Mouse (Mus musculus): ENCODE results near the gene Sept9.

Sept9 gene

DNA sequence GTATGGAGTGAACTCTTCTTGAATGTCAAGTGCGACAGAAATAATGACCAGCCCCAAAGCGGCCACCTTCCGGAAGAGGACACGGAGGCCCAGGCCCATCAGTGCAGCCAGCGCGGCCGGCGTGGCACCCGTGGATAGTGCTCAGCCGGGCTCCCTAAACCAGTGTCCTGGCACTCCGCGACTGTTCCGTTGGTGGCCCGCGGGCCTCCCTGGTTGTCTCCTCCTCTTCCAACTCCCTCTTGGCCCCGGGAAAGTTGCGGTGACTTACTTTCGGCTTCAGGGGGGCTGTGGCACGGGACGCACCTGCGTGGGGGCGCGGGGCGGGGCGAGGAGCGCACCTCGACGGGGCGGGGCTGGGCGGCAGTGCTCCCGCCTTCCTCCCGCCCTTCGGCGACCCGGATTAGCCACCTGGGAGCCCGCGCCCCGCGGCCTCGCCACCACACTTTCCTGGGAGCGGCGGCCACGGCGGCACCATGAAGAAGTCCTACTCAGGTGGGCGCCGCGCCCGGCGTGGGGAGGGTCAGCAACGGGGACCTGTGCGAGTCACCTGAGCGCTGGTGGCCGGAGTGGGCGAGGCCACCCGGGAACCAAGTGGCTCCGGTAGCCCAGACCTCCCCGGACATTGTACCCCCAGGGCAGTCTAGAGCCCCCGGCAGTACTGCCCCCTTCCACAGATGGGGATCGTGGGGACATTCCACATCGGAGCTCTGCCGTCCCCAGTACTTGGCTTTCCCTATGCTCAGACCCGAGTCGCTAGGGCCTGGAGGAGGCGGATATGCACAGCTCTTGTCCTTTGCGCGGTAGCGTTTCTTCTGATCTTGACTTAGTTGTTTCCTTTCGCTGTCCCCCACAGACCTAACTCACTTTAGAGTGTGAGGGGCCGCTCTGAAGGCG is at the start of gene Sept9:
Gene Sept9 (plus strand): TSS at position 380 of the 894 bp plus-strand sequence.
- peak; percentile 22 to 66 for DNase-seq (ENCODE audit: inconsistent age in 2 of 2, low spot score in 1 of 2)

DNA sequence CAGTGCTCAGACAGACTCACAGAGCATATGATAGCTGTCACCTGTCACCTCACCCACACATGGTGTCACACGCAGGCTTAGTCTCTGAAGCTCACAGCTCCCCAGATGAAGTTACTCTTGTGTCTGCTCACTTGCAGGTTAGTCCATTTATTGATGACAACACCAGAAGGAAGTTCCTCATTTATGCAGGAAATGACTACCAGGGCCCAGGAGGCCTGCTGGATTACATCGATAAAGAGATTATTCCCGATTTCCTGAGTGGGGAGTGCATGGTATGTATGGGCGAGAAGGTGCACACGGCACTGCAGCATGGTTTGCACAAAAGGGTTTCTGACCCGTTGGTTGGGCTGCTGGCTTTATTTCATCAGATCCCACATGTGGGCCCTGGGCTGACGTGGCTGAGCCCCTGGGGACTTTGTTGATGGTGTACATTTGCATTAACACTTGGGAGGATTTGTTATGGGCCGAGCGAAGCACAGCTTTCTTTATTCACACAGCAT is 48.9 kb upstream of the Sept9 start:
- no peak for DNase-seq (ENCODE audit: inconsistent age in 2 of 2, low spot score in 1 of 2)

DNA sequence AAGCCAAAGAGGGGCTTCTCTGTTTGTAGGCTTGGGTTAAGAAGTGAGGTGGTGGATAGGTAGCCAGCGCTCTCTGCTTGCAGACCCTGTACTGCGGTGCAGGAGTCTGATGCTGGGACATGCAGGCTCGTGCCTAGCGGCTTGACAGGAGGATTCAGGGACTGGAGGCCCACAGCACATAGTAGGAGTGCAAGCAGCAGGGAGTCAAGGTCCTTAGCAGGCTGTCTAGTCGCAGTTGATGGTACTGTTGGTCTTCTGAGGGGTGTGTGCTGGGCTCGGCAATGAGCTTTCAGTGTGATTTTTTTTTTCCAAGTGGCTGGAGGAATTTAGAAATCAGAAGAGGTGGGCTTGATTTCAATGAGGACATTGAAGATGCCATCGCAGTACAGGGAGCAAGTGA is 48.0 kb upstream of the Sept9 start:
- no peak for DNase-seq (ENCODE audit: inconsistent age in 2 of 2, low spot score in 1 of 2)

DNA sequence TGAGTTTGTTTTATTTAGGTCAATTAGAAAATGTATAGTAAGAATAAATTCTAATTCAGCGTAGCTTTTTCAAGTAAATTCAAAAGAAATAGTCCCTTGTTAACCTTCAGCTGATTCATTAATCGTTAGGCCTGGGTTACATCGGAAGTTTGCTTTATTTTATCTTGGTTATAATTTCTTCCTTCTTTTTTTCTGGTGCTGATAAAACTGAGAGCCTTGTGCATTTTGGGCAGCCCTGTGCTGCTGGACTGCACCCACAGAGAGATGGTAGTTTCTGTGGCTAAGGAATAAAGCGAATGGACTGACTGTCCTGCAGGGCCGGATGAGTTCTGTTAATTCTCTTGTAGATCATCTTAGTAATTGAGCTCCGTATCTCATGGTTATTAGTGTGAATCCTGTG is 46.9 kb upstream of the Sept9 start:
- no peak for DNase-seq (ENCODE audit: inconsistent age in 2 of 2, low spot score in 1 of 2)

DNA sequence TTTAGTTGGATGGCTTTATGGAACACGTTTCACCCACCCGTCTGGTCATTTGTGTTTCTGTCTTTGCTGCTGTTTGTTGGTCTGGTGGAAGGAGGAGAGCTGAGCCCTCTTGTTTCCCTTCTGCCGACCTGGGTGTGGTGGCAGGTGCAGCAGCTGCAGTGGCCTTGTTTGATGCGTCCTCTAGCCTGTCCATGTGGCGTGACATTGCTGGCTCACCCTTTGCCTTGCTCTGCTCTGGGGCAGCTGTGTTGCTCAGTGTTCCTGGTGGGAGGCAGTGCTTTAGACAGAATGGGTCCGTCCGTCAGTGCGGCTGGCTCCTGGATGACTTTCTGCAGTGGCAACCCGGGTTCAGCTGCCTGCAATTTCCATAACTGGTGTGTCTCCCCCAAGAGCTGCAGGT is 45.9 kb upstream of the Sept9 start:
- DNase-seq (ENCODE audit: inconsistent age in 2 of 2, low spot score in 1 of 2), result peak in 1 of 2 experiments; percentile 66

DNA sequence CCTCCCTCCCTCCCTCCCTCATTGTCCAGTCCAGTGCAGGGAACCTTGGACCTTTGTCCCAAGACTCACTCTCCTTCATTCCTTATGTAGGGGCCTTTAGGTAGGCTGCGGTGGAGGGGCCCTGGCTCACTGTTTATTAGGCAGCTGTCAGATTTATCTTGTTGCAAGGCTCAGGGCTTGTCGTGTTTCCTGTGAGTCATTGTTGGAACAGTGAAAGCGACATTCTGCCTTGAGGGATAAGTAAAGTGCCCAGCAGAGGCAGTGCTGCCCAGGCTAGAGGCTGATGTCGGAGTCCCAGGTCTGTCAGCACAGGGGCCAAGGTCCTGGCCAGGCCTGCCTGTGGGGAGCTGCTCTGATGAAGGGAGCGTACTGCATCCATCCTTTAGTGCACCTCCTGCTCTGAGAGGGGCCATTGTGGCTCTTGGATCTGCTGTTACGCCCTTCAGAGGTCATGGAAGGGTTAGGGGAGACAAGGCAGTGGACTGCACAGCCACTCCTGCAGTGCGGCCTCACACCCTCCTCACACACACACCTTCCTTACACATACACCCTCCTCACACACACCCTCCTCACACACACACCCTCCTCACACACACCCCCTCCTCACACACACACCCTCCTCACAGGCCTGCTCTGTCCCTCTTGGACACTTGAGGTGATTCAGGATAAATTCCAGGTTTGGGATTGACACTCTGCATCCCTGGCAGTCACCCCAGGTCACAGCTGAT is 45.2 kb upstream of the Sept9 start:
- peak; percentile 81 to 88 for DNase-seq (ENCODE audit: inconsistent age in 2 of 2, low spot score in 1 of 2)

DNA sequence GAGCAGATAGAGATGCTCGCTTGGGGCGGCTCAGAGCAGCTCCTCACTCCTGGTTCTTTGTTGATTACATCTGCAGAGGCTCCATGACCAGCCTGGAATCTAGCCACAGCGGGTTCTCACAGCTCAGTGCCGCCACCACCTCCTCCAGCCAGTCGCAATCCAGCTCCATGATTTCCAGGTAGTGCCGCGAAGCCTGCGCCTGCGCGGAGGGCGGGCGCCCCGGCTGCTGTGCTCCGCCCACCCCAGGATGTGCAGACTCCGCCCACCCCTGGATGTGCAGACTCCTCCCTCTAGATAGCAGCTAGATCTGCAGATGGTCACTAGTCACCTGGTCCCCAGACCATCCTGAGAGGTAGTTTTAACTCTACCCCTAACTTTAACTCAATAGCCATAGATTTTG is 42.7 kb upstream of the Sept9 start:
- DNase-seq (ENCODE audit: inconsistent age in 2 of 2, low spot score in 1 of 2), result no peak

DNA sequence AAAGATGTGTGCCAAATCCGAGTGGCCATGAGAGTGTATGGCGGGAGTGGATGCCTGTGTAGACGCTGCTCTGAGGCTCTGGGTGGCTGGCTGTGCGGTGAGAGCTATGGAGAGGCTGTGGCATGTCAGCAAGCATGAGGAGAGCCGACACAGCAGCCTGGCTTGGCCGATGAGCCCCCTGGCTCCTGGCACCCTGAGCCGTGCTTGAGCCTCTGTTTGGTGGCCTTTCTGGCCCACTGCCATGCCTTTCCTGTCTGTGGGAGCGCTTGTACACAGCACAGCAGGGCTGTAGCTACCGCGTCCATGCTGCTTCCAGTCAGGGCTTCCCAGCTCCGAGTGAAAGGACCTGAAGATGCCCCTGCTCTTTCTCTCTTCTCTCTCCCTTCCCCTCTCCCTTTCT is 41.1 kb upstream of the Sept9 start:
- DNase-seq (ENCODE audit: inconsistent age in 2 of 2, low spot score in 1 of 2), result no peak

DNA sequence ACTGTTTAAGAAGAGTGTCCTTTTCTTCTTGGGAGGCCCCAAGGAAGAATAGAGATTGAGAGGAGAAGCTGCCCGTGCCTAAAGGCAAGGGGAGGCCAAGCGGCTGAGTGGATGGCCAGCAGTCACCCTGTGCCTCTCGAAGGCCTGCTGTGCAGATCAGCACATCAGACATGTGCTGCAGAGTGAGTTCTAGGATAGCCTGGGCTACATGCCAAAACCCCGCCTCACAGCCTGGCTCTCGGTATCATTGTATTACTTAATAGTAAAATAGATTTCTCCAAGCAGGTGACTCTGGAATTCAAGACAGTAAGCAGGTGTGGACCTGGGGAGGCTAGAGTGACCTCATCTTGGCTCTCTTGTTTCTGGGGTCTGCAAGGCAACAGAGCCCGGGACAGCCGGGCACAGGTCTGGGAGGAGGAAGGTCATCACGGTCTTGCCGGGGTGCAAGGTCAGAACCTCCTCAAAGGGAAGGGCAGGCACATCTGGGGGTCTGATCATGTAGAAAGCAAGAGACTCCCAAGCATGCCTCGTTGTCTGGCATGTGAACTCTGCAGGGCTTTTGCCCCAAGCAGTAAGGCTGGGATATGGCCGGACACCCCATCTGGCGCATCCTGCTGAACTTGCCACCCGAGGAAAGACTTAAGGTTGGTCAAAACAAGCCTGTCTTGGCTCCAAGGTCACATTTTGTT is 40.1 kb upstream of the Sept9 start:
- DNase-seq (ENCODE audit: inconsistent age in 2 of 2, low spot score in 1 of 2), result no peak

DNA sequence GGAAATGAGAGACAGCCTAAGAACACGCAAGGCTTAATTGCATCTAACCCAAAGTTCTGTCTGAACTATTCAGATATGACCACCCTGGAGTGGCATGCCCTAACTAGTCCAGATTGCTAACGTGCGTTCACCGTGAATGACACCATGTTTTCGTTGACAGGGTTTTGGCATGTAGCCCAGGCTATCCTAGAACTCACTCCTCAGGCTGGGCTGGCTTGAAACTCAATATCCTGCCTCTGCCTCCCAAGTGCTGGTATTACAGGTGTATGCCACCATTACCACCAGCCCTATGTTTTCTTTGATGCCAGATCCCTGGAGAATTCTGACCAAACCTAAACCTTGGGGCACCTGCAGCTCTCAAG is 39.5 kb upstream of the Sept9 start:
- no peak for DNase-seq (ENCODE audit: inconsistent age in 2 of 2, low spot score in 1 of 2)

DNA sequence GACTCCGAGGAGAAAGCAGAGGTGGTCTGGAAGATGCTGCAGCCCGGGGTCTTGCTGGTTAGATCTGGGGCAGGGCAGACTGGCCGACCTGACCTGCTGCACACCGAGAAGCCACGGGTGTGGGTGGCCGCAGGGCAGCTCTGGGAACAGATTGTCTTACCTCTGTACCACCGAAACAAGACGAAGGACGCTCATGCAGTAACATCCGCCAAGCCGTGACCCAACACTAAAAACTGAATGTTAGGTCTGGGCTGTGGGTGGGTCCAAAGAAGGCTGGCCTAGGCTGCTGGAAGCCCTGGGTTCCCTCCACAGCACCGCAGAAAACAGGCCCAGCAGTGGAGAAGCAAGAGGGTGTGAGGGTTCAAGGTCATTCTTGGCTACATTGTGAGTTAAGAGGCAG is 38.7 kb upstream of the Sept9 start:
- DNase-seq (ENCODE audit: inconsistent age in 2 of 2, low spot score in 1 of 2), result no peak

DNA sequence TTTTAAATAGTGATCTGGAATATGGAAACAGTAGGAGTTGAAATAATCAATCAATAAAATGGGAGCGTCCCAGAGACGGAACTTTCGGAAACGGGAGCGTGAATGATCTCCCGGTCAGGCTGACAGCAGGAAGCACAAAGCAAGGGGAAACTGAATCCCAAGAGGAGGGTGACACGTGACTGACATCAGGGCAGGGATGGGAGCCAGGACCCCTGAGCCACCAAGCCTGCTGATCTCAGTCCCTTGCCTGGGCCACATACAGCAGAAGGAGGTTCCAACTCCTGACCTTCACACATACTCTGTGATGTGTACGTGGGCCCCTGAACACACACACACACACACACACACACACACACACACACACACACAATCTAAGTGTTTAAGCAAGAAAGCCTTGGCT is 37.9 kb upstream of the Sept9 start:
- DNase-seq (ENCODE audit: inconsistent age in 2 of 2, low spot score in 1 of 2), result no peak

DNA sequence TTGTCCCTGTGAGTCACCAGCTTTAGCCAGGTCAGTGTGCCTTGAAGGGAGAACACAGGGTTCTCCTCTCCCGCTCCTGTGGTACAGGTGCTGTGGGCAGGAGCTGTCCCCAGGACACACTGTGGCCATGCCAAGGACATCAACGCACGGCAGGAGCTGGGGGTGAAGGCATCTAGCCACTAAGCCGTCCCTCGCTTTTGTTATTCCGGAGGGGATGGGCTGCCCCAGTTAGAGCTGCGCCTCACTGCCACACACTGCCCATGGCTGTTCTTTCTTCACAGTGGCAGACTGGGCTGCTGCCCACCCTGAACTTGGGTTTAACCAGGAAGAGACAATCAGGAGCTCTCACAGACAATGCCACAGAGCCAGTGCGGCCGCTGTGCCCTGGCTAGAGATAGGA is 36.4 kb upstream of the Sept9 start:
- peak in 1 of 2 experiments; percentile 56 for DNase-seq (ENCODE audit: inconsistent age in 2 of 2, low spot score in 1 of 2)

DNA sequence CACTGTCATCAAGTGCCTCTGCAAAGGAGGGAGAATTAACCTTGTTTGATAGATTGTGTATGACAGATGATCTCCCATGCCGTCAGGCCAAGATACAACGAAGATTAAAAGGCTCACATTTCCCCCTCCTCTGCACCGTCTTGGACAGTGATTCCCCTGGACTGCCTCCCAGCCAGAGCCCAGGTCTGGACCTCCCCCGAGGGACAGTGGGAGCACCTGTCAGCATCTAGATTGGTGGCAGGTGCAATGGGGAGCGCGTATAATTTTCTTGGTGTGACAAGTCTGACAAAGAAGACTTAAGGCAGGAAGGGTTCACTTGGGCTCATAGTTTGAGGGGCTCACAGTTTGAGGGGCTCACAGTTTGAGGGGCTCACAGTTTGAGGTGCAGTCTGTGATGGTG is 35.7 kb upstream of the Sept9 start:
- DNase-seq (ENCODE audit: inconsistent age in 2 of 2, low spot score in 1 of 2), result no peak

DNA sequence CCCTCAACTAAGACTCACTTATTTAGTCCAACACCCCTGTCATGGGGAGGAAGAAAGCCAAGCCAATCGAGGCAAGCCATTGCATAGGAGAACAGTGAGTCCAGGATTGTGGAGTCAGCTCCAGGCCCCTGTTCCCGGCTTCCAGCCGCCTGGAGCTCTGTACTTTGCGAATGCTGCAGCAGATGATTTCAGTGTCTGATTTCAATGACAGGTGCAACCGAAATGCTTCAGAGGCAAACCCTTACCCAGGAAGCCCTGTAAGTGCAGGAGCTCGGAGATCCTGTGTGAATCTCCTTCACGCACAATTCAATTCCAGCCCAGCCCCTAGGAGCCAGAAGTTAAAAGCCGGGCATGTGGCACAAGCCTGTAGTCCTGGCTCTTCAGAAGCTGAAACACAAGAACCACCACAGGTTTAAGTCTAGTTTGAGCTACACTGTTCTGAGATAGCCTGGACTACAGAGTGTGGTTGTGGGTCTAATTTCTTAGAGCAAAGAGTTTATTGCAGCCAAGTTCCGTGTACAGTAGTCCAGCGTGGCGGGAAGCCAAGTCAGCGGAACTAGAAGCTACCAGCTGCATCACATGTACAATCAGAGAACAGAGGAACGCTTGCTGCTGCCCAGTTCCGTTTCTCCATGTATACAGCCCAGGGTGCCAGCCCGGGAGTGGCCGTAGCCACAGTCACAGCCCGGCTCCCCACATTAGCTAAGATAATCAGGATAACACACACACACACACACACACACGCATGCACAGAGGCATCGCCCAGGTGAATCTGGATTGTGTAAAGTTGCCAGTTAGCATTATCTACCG is 31.0 kb upstream of the Sept9 start:
- peak in 1 of 2 experiments; percentile 11 for DNase-seq (ENCODE audit: inconsistent age in 2 of 2, low spot score in 1 of 2)

DNA sequence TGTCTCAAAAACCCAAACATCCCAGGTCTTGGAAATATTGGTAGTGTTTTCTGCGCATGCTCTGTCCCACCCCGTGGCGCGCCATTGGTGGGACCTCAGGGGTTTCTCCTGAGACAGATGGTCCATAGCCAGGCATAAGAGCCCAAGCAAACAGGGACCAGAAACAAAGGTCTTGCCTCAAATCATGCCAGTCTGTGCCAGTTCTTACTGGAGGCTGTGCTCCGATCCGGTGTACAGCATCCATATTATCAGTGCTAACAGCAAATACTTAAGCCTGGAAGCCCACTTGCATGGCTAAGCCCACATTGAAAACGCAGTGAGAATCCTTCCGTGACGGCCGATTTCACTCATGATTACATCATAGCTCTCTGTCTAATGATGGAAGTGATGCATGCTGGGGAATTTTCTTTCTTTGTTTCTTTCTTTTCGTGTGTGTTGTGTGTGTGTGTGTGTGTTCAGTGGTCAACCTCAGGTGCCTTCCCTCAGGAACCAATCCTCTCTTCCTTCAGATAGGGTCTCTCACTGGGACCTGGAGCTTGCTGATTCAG is 30.3 kb upstream of the Sept9 start:
- no peak for DNase-seq (ENCODE audit: inconsistent age in 2 of 2, low spot score in 1 of 2)

DNA sequence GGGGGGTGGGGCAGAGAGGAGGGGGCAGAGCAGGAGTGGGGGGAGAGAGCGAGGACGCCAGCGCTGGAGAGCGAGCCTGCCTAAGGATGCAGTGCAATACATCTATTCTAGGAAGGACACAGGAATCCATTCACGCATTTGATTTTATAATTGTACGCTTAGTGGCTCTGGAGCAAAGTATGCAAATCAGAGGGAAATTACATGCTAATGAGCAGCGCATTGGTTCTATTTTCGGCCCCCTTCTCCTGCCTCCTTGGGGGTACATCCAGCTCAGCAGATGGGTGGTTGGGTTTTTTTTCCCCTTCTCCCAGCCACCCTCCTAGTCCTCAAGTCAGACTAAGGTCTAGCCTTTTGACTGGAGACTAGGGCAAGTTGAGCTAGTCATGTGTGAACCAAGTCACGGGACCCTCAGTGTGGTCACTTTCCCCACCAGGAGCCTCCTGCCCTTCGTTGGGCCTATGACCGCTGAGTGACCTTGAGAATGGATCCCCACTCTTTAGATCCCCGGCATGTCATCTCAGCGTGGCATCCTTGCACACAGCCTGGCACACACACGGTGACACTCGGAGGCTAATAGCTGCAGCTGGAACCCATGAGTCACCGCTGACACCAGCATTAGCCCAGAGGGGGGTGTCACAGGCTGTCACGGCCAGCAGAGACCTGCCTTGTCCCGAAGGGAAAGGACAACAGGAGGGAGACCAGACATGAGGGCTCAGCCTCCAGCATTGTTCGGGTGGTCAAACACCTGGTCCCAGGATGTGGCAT is 29.5 kb upstream of the Sept9 start:
- peak; percentile 67 to 74 for DNase-seq (ENCODE audit: inconsistent age in 2 of 2, low spot score in 1 of 2)

DNA sequence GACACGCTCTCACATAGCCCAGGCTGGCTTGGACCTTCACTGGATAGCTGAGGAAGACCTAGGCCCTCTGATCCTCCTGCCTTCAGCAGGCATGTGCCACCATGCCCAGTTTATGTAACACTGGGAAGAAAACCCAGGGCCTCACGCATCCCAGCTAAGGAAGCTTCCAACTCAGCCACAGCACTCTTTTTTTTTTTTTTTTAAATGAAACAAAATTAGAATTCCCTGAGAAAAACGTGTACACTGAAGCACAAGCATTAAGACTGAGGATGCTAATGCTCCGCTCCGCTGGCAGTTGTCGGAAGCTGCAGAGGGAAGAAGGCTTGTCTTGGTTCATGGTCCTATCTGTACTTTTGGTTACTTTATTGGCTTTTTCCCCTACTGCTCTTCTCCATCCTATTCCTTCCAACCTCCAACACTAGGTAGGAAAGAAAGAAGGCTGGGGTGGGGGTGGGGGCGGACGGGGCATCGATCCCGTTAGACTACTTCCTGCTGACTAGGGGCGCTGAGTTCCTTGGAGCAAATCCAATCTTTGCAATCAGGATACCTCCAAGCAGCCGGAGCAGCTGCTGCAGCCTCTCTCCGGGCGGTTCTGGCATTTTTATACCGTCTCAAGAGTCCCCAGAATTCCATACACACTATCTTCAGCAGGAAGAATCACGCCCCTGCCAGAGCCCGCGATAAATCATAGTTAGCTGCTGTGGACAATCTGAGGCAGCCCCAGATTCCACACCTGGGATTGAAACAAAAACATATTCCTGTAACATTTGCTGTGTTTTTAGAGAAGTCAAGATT is 25.2 kb upstream of the Sept9 start:
- peak in 1 of 2 experiments; percentile 12 for DNase-seq (ENCODE audit: inconsistent age in 2 of 2, low spot score in 1 of 2)

DNA sequence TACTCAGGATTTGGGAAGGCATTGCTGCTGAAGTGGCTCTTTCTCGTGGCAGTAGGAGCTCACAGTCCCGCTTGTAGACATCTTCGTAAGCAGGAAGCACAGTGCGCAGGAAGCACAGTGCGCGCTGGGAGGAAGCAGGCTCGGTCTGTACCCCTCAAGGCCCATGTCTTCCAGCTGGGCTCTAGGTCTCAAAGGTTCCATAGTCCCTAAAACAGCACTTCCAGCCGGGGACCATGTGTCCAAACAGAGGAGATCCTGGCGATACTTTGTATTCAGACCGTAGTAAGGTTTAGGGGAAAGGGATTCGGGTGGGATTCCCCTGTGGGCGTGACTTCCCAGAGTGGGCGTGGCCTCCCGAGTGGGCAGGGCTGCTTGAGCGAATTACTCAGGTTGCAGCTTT is 24.5 kb upstream of the Sept9 start:
- peak; percentile 20 to 67 for DNase-seq (ENCODE audit: inconsistent age in 2 of 2, low spot score in 1 of 2)
